Mouse (Mus musculus): ENCODE measurements around the gene Lekr1.

Lekr1 gene

DNA sequence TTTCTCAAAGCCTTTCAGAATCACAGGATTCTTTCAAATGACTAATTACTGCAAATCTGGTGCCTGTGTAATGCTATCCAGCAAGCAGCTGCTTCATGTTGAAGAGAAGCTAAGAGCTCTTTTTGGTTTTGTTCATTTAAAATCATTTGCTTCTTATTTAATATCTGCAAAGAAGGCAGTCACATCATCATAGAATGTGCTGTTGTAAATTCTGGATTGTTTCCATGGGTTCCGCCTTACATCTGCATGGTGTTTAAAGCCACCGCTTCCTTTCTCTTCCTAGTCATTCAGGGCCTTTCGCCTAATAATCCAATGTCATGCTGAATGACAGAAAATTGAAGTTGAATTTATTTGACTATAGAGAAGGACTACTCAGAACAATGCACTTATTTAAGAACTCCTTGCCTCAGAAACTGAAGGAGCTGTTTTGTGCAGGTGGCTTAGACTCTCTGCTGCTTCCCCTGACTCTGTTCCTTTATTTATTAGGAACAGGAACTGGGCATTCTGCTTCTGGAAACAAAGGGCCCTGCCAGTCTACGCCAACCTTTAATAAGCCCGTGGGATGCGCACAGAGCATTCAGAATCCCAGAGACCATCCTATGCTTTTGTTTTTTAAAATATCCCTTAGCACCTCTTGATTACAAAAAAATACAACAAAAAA lies 101.3 kb downstream of the Lekr1 start:
- WGBS = 65% methylated on average over 6 of the region's 6 CpGs

DNA sequence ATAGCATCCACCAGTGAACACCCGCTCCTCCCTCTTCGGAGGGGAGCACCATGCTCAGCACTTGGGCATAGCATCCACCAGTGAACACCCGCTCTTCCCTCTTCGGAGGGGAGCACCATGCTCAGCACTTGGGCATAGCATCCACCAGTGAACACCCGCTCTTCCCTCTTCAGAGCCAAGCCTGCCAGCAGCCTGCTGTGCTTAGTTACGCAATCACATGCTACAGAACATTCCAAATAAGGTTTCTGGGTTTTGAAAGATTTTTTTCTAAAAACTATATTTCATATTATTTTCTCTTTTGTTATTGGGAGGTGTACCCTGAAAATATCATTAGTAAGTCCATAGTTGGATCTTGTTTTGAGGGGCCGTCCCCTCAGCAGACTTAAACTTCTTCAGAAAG lies 103.6 kb downstream of the Lekr1 start:
- WGBS = 95% methylated on average over 7 of the region's 7 CpGs

DNA sequence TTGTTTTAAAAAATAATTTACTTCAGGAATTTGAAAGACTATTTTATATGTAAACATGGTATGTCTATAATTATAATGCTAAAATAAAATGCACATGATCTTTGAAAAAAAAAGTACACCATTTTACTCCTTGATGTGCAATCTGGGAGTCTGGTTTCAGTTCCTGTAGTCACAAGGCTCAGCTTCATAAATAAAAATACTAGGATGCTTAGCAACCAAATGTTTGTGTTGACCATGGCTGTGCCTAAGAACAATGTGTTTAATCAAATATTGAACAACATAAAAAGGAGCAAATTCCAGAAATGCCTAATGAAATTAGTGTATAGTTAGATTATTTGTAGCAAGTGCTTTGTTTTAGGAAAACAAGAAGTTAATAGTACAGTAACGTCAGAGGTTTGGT lies 107.9 kb downstream of the Lekr1 start:
- WGBS = 72% methylated on average over 1 of the region's 1 CpGs

DNA sequence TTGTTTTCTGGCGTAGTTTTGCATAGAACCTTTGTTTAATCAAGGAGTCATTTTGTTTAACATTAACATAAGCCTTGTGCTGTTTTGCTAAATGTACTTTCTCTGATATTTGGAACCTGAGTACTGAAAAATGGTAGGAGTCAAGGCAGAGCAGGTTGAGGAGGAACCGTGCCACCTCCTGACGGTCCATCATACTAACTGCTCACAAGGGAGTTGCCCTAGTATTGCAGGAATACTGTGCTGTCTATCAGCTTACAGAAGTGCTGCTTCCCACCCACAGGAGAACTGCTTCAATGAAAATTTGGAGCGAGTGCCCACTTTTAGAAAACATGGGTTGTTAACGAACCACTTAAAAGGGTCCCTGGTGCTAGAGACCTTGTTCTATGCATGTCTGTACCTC lies 109.1 kb downstream of the Lekr1 start:
- 74% methylated on average over 5 of the region's 5 CpGs for WGBS

DNA sequence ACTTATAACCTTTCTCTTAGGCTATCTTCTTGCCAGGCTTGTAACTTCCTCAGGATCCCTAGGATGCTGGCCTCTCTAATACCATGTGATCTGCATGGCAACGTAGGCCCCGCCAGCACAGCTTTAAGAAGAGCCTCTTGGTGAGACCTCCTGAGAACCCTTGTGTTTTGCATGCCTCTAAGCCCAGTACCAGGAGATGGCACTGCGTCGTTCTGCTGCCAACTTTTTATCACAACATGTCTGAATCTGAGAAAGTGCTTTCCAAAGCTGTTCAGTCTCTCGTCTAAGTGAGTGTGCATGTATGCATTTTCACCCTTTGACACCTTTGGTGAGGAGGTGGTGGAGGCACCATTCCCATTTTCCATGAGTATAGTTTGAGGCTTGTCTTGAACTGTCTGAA lies 116.2 kb downstream of the Lekr1 start:
- WGBS = 67% methylated on average over 5 of the region's 5 CpGs

DNA sequence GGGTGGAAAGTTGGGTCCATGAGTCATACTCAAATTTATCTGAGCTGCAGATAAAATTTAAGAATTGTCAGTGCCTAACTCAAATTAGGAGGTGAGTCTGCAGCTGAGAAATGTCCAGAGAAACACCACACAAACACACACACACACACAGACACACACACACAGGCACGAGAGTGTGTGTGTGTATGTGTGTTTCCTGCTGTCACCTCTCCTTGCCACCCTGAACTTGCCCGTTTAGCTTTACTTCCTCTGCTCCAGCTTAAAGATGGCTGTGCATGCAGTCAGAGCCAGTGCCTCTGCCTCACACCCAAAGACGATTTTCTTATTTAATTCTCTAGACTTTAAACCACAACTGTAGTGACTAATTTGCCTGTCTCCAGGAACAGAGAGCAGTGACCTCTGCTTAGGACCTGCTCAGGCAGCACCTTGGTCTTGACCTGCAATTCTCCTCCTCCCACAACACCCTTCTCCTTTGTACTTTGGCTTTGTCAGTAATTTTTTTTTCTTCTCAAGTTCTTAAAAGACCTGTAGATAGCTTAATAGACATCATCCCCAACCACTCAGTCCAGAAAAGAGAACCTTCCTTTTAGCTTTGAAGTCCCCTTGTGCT lies 124.2 kb downstream of the Lekr1 start:
- 68% methylated on average over 3 of the region's 3 CpGs for WGBS

DNA sequence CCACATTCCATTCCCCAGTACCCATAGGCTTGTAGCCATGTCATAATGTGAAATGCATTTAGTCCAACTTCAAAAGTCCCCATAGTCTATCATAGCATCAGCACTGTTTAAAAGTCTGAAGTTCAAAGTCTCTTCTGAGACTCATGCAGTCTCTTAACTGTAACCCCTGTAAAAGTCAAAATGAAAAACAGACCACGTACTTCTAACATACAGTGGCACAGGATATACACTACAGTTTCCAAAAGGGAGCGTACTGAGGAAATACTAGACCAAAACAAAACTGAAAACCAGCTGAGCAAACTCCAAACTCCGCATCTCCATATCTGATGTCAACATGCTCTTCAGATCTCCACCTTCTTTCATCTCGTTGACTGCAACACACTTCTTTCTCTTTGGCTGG lies 127.5 kb downstream of the Lekr1 start:
- 86% methylated on average over 4 of the region's 4 CpGs for WGBS

DNA sequence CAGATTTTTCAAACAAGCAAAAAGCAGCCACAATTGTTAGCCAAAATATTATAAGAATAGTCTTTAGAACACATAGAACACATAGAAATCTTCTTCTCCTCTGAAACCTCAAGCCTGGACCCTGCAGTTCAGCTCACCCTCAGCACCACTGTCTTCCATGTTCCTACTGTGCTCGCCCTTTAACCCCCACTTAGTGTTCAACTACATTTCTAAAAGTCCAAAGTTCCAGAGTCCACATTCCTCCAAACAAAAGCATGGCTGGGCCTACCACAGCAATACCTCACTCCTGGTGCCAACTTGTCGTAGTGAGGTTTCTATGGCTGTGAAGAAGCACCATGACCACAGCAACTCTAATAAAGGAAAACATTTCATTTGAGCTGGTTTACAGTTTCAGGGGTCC lies 128.7 kb downstream of the Lekr1 start:
- WGBS = 94% methylated on average over 2 of the region's 2 CpGs

DNA sequence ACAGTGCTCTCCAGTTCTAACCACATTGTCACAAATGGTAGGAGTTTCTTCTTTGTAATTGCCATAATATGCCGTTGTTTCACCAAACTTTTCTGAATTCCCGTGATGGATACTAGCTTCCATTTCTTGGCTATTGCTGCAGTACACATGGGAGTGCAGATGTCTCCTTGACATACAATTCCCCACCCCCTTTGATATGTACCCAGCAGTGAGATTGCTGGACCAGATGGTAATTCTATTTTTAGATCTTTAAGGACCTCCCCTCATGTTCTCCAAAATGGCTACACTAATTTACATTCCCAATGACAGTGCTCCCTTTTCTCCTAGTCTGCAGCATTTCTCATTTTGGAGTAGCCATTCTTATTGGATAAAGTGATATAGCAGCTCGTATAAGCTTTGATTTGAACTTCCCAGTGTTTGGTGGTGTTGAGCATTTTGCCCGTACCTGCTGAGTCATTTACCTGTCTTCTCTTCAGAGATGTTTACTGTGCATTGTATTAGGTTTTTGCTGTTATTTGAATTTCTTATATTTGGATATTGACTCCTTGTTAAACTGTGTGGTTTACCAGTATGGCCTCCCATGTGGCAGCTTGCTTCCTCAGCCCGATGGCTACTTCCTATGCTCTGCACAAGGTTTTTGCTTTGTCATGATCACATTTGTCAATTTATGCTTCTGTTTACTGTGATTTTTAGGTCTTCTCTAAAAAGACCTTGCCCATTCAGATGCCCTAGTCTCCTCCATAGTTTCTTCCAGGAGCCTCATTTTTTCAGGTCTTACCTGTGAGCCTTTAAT lies 131.5 kb downstream of the Lekr1 start:
- 86% methylated on average over 5 of the region's 5 CpGs for WGBS

DNA sequence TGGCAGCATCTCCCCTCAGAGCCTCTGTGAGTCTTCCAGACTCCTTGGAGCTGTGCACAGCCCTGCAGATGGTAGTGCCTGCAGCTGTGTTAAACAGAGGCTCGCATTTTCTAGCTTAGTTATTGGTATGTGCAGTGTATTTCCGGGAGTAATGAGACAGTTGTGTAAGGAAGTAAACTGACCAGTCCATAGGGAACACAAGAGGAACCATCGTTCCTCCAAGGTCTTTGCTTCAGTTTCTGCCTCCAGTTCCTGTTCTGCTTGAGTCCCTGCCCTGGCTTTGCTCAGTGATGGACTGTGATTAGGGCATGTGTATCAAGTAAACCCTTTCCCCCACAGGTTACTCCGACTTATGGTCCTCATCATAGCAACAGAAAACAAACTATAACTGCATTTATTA lies 134.9 kb downstream of the Lekr1 start:
- WGBS = 76% methylated on average over 4 of the region's 4 CpGs

DNA sequence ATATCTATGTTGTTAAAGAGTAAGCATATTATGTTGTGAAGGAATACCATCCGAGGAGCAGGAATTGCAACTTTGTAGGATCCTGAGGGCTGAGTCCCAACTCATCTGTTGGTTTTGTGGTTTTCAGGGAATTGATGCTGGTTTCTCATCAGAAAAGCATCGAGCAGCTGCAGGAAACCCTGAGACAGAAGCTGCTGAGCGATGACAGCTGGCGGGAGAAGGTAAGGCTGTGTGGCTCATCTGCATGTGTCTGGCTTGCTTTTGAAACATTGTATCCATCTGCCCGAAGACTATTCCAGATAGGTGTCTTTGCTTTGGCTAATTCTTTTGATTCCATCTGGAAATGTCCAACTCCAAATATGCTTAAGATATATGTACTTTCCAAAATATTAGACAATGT lies 136.2 kb downstream of the Lekr1 start:
- WGBS = 91% methylated on average over 5 of the region's 5 CpGs

DNA sequence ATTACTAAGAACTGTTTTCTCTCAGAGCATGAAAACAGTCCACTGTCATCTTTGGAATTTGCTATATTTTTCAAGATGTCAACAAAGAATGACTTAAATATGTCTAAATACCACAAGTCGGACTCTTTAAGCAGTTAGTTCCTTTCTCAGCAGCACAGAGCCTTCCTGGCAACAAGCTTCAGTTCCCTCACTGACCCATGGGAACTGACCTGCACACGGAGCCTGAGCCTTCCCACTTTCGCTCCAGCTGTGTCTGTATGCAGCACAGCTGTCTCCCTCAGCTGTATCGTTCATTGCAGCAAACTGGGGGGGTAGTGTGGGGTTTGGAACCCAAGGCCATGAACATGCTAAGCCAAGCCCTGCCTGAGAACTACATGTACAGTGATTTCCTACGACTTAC lies 136.8 kb downstream of the Lekr1 start:
- WGBS = 80% methylated on average over 5 of the region's 5 CpGs

DNA sequence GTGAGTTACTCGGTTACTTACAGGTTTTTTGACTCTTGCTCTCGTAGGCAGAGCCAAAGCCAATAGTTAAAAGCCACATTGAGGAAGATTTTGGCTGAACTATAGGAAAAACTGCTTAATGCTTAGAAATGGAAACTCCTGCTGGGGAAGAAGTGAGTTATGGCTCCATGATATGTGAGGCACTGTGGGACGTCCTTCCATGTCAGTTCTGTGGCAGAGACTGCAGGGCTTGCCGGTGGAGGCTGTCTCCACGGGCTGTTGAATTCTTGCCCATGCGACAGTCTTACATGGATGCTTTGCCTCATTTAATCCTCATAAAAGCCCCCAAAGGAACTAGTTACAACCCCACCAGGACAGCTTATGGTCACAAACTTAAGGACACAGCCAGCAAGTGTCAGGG lies 148.9 kb downstream of the Lekr1 start:
- WGBS = 89% methylated on average over 6 of the region's 6 CpGs

DNA sequence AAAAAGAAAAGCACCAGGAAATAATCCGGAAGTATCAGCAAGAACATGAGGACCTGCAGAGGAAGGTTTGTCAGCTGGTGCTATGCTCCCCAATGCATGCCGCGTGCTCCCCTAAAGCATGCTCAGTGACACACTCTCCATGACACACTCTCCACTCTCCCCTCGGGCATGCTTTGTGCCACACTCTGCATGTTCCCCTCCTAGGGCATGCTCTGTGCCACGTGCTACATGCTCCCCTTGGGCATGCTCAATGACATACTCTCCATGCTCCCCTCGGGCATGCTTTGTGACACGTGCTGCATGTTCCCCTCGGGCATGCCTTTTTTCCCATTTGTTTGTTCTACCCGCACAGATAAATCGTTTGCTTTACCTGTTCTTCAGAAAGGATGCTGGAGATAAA lies 150.0 kb downstream of the Lekr1 start:
- WGBS = 87% methylated on average over 10 of the region's 10 CpGs

DNA sequence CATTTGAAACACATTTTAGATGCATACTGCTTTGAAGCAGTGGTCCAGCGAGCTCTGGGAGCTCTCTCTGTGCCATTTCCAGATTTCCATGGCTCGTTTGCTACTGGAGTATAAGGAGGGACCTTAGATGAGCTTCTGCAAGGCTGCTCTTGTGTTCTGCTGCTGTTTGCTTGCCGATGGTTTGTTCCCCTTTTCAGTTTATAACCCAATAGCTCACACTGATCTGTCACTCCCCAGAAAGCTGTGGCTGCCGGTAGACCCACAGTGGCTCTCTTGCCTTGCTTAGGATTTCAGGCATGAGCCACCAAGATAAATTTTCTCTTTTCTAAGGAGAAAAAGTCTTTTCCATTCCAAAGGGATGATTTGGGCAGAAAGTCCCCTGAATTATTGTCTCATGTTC lies 152.6 kb downstream of the Lekr1 start:
- WGBS = 74% methylated on average over 4 of the region's 4 CpGs

DNA sequence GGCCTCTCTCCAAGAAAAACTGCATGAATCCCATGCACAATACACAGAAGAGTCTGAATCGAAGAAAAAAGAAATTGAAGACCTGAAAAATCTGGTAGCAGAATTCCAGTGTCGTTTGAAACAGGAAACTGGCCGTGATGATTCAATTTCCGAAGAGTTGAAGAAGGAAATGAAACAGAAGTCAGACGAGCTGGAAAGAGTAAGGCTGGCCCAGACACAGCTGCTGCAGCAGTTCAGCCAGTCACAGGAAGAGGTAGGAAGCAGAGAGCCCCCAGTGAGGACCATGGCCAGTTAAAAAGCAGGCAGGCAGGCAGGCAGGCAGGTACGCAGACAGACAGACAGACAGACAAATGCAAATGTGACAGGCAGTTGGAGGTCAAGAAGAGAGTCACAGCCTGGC lies 153.8 kb downstream of the Lekr1 start:
- 72% methylated on average over 6 of the region's 6 CpGs for WGBS

DNA sequence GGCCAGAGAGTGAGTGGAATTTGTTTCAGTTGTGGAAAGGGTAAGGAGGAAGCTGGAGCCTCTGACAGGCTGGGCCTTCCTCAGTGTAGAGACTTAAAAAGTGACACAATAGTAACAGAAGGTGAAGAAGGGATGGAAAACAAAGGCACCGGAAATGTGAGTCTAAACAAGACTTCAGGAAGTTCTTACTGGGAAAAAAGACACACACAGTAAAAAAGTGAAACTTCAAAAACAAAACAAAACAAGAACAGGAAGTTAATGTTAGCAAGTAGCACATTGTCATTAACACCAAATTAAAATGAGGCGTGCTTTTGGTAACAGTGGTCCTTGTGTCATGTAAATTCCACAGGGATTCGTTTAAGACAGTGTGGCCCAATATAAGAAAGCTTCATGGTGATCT lies 158.9 kb downstream of the Lekr1 start:
- WGBS = 75% methylated on average over 3 of the region's 3 CpGs

DNA sequence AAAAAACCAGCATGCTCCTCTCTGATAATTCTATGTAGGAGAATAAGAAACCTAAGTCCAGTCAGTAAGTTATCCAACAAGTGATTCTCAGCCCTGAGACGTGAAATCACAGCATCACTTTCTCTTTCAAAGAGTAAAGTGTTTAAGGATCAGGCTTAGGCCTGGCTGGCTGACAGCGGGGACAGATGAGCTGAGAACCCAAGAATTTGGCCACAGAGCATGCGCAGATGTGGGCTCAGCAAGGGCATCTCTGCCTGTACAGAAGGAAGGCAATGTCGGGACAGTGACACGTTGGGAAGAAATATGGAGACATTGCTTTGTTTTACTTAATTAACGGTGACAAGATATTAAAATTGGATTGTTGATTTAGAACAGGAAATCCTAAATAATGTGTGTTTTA lies 160.7 kb downstream of the Lekr1 start:
- 93% methylated on average over 6 of the region's 6 CpGs for WGBS

DNA sequence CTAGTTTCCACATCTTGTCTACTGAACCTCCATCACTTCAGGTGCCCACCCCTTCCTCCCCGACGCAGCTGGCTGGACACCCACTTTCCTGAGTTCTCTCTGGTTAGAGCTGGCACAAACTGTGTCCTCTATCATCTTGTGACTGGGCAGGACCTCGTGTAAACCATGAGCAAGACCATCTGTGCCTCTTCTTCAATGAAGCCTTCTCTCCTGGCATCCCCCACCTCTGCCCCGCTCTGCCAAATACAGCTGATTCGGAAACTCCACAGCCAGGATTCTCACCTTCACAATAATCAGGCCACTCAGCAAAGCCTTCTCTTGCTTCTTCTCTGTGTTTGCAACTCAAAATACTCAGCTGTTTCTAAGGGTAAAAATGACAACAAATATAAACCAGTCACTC lies 161.4 kb downstream of the Lekr1 start:
- 82% methylated on average over 5 of the region's 5 CpGs for WGBS

DNA sequence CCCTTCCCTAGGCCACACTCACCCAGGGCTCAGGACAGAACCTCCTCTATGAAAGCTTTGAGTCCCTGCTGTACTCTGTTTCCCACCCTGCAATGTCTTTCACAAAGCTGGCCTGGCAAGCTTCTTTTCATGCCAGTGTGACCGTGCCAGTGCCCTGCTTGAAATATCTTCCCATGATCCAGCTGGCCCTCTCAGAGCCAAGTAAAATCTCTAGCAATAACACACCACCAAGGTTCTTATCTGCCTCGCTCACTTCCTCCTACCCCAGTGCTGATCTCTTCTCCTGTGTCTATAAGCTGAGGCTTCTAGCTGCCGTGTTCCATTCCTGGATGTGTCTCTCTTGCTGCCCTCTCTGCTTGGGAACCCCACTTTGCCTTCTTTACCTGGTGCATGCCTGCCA lies 162.0 kb downstream of the Lekr1 start:
- 89% methylated on average over 3 of the region's 3 CpGs for WGBS

DNA sequence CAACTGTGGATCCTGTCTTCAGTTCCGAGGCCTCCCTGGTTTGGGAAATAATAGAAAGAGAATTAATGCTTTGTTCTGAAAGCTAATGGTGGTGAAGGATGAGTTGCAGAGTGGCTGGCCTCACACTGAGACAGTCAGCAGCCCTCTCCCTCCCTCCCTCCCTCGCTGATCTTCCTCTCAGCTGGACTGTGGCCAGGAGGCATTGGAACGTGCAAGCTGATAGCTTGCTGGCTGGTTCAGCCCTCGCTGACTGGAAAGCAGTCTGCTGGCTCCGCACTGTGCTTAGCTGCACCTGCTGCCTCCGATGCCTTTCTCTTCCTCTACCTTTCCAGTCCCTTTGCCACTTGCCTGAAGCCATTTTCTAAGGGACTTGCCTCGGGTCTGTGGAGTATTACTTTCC lies 163.2 kb downstream of the Lekr1 start:
- WGBS = 54% methylated on average over 7 of the region's 7 CpGs

DNA sequence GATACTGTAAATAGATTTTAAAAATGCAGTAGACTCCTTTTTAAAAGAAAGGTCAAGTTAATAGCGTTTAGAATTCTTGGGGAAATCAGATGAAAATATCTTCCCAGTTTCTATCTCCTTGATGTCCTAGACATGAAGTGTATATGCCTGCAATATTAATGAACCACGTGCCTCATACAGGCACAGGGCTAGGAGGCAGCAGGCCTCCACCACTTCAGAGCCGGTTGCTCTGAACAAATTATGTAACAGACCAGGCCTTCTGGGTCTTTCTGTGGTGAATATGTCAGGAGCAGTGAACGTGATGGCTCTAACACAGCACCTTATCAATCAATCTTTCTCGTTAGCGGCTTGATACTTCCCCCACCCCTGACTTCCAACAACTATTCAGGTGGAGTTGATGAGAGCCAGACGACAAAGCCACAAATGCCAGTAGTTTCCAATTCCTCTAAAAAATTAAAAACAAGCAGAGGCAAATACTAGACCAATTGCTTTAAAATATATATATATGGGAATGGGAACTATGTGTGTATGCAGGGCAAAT lies 164.0 kb downstream of the Lekr1 start:
- WGBS = 87% methylated on average over 7 of the region's 7 CpGs

DNA sequence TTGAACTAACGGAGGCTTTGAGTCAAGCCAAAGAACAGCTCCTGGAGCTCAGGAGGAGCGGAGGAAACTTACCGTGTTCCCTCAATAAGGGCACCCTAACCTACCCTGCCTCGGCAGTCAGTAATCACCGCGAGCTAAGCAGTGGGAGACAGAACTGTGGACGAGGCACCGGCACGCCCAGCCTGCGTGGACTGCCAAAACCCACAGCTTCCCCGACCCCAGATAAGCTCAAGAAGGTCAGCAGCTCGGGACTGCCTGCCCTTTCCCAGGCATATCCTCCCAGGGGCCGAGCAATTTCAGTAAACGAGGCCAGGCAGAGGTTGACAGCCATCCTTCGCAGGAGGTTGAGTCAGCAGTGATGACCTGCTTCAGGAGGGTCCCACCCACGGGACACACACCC lies 164.8 kb downstream of the Lekr1 start:
- whole genome bisulfite sequencing = 66% methylated on average over 16 of the region's 16 CpGs

Data from cerebral cortex, adult 2 months (tissue).